Mouse (Mus musculus) bone marrow, adult 2 months (tissue): ENCODE measurements around the gene Asb8.

ENCODE experiments used
- CTCF ChIP-seq: fragments of 200-500 bp; IDR thresholded peaks from 2 replicates; pipeline ENCODE4 v1.5.1; 2011; ENCODE audit warnings: low read length, control low read depth; ENCODE audit not compliant: control insufficient read depth, insufficient read depth
- POLR2A ChIP-seq: fragments of 200-500 bp; IDR thresholded peaks from 2 replicates; pipeline ENCODE4 v1.6.1; 2011; ENCODE audit warnings: low read depth, mild to moderate bottlenecking, control low read depth, low read length, borderline replicate concordance; ENCODE audit not compliant: control insufficient read depth

DNA sequence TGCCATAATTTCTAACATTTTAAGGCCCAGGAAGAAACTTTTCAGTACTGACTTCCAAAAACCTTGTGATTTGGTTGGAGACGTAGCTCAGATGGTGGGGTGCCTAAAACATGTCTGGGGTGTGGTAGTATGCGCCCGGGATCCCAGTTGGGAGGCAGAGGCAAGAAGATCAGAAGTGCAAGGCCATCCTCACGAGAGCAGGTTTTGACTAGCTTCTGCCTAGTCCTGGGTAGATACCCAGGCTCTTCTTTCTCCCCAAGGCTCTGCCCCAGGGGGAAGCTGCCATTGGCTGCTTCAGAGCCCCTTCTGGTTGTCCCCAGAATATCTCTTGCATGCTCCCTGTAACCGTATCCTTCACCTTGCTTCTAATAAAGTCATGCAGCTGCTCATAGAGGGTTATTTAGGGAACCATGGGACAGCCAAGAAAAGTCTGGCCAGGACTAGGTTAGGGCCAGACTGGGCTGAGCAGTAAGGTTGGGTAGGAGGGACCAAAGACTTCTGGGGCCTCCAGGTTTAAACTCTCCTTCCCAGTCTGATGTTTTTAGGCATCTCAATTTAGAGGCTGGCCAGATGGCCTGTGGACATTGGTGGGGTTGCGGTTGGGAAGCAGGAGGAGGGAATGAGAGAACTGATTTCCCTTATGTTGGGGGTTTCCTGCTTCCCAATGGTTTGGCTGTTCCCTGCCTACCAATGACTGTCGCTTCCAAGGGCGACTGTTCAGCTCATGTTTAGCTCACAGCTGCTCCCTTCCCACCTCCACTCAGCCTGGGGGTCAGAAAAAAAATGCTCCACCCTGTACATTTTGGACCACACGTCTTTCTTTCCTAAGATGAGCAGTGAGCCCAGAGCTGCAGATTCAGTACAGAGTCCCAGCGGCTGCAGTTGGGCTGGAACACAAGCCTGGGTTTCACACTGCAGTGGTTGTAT lies 50.3 kb downstream of the Asb8 start:
- TF ChIP-seq CTCF (no peak), POLR2A (no peak)
